Comparison of ENCODE assay signal across 21 mouse cellular contexts in the genomic region with DNA sequence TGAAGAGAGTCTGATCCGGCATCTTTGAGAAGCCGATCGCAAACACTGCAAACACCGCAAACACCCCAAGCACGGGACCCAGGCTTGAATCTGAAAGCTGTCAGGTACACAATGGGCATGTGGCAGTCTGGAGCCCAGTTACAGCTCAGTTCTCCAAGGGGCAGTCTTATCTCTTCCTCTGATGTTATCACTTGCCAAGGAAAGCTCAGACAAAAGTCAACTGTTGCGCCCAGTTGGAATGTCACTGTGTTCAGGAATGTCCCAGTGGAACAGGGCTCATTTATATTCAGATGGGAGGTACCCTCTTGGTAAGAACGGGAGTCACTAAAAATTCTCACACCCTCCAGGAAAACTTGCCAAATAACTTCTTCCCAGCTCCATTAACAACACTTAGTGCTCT.
A peak's percentile ranks its signal among the peaks of the same experiment; 100 is the strongest.
DNase-seq lines count a peak whose midpoint lies in the region; ATAC-seq and TF ChIP-seq lines count a peak whose summit lies in the region.
"Had no signal": no experiment of that assay in that cellular context is flagged by ENCODE, and none has a peak within 500 bp of the region (broad histone marks: within the 10 kb centered on the region; RNA-seq: fewer than 3 reads in every experiment).

No protein-coding gene starts in this region.

- H3K9me3 ChIP-seq in heart, embryonic 13.5 days, result no peaks in the 10 kb centered on the region
- no peaks in the 10 kb centered on the region for H3K9me3 ChIP-seq in kidney, embryonic 15.5 days (replicated peaks)
- no peaks in the 10 kb centered on the region for H3K9me3 ChIP-seq in lung, postnatal 0 days (ENCODE audit: low read length)
- H3K9me3 ChIP-seq in stomach, postnatal 0 days (ENCODE audit: control insufficient read depth, low read length), result no peaks in the 10 kb centered on the region
- H3K9me3 ChIP-seq: forebrain, embryonic 13.5 days; hindbrain, embryonic 13.5 days had no signal

- H3K9ac ChIP-seq in heart, embryonic 13.5 days, result no peak overlapping the region
- no peak overlapping the region for H3K9ac ChIP-seq in heart, adult 2 months (ENCODE audit: low read depth, low read length)
- H3K9ac ChIP-seq in kidney, embryonic 15.5 days, result no peak overlapping the region
- no peak overlapping the region for H3K9ac ChIP-seq in lung, postnatal 0 days (replicated peaks; ENCODE audit: low read depth)
- H3K9ac ChIP-seq in stomach, postnatal 0 days (ENCODE audit: low read length), result no peak overlapping the region
- H3K9ac ChIP-seq: forebrain, embryonic 13.5 days; hindbrain, embryonic 13.5 days had no signal

- no peak for TF ChIP-seq CTCF in heart, adult 2 months (IDR thresholded peaks at IDR 0.05)
- no peak for TF ChIP-seq CTCF in lung, postnatal 0 days (IDR thresholded peaks at IDR 0.05)
- TF ChIP-seq CTCF in stomach, postnatal 0 days (IDR thresholded peaks at IDR 0.05; ENCODE audit: low read depth), result no peak

- no peak overlapping the region for H3K4me3 ChIP-seq in heart, embryonic 13.5 days
- H3K4me3 ChIP-seq in heart, adult 2 months, result no peak overlapping the region
- no peak overlapping the region for H3K4me3 ChIP-seq in kidney, embryonic 15.5 days (replicated peaks)
- H3K4me3 ChIP-seq in lung, postnatal 0 days (ENCODE audit: low read depth, low read length), result no peak overlapping the region
- H3K4me3 ChIP-seq in stomach, postnatal 0 days (ENCODE audit: low read depth, low read length), result no peak overlapping the region
- H3K4me3 ChIP-seq: erythroblast, embryonic 14.5 days; forebrain, embryonic 13.5 days; hindbrain, embryonic 13.5 days had no signal

- H3K27me3 ChIP-seq in heart, embryonic 13.5 days (replicated peaks), result no peaks in the 10 kb centered on the region
- H3K27me3 ChIP-seq in heart, adult 2 months (ENCODE audit: control insufficient read depth, insufficient read depth, low read length), result no peaks in the 10 kb centered on the region
- H3K27me3 ChIP-seq in kidney, embryonic 15.5 days, result no peaks in the 10 kb centered on the region
- no peaks in the 10 kb centered on the region for H3K27me3 ChIP-seq in lung, postnatal 0 days (replicated peaks; ENCODE audit: insufficient read depth, low read length)
- no peaks in the 10 kb centered on the region for H3K27me3 ChIP-seq in stomach, postnatal 0 days (ENCODE audit: control insufficient read depth, insufficient read depth, low read length)
- H3K27me3 ChIP-seq: CH12.LX; forebrain, embryonic 13.5 days; hindbrain, embryonic 13.5 days had no signal

- H3K4me2 ChIP-seq in heart, embryonic 13.5 days, result no peak overlapping the region
- no peak overlapping the region for H3K4me2 ChIP-seq in kidney, embryonic 15.5 days
- no peak overlapping the region for H3K4me2 ChIP-seq in lung, postnatal 0 days (replicated peaks; ENCODE audit: low read depth, low read length)
- H3K4me2 ChIP-seq in stomach, postnatal 0 days (replicated peaks; ENCODE audit: low read depth), result no peak overlapping the region
- H3K4me2 ChIP-seq: forebrain, embryonic 13.5 days; hindbrain, embryonic 13.5 days; midbrain, embryonic 11.5 days had no signal

- no peak for DNase-seq in heart, adult 2 months
- no peak for DNase-seq in kidney, adult 18-20 months
- DNase-seq in lung, postnatal 0 days (ENCODE audit: low spot score), result peak; percentile 63
- no peak for DNase-seq in lung, adult 18-20 months
- DNase-seq in stomach, postnatal 0 days (ENCODE audit: low spot score), result no peak
- no peak for DNase-seq in urinary bladder, postnatal 10 days (ENCODE audit: low spot score)
- DNase-seq: adrenal gland, adult 8-10 months; cerebellum, adult 9-11 months; gastrocnemius, postnatal 14 days; liver; right cerebral cortex, postnatal 25 days; thymus, postnatal 14 days had no signal

- ATAC-seq in heart, embryonic 13.5 days (ENCODE audit: extremely low read depth, insufficient number of reproducible peaks, low FRiP score, low TSS enrichment), result no peak
- ATAC-seq in kidney, embryonic 15.5 days (replicated peaks; ENCODE audit: low FRiP score), result 0 out of 2 replicates have a peak, but pooled peaks have one; percentile 18
- ATAC-seq in lung, postnatal 0 days, result peak; percentile 63
- peak; percentile 42; the same call in 1 of the 2 replicates for ATAC-seq in stomach, postnatal 0 days (ENCODE audit: low FRiP score, low TSS enrichment)
- ATAC-seq: forebrain, embryonic 13.5 days; inflammation-experienced regulatory T-cells, adult 6 months had no signal

- peaks cover 22% of the 10 kb centered on the region; the same call in 1 of the 2 replicates for H3K36me3 ChIP-seq in heart, embryonic 13.5 days
- peaks cover 22% of the 10 kb centered on the region for H3K36me3 ChIP-seq in heart, adult 2 months (ENCODE audit: control insufficient read depth, insufficient read depth, low read length)
- no peaks in the 10 kb centered on the region for H3K36me3 ChIP-seq in kidney, embryonic 15.5 days
- H3K36me3 ChIP-seq in lung, postnatal 0 days (ENCODE audit: insufficient read depth, low read length), result no peaks in the 10 kb centered on the region
- no peaks in the 10 kb centered on the region for H3K36me3 ChIP-seq in stomach, postnatal 0 days (ENCODE audit: control insufficient read depth, insufficient read depth, low read length)
- H3K36me3 ChIP-seq: hindbrain, embryonic 13.5 days had no signal

- 56% methylated on average over 7 of the region's 7 CpGs for WGBS in heart, embryonic 13.5 days
- WGBS in heart, adult 2 months, result 57% methylated on average over 7 of the region's 7 CpGs
- 79% methylated on average over 7 of the region's 7 CpGs for WGBS in kidney, embryonic 15.5 days
- WGBS in lung, postnatal 0 days, result 46% methylated on average over 7 of the region's 7 CpGs
- WGBS in stomach, postnatal 0 days, result 60% methylated on average over 7 of the region's 7 CpGs

- no peak for TF ChIP-seq EP300 in heart, adult 2 months (IDR thresholded peaks at IDR 0.05; ENCODE audit: insufficient read depth, low read depth, low read length)
- peak; percentile 58 for TF ChIP-seq EP300 in lung, postnatal 0 days (IDR thresholded peaks at IDR 0.05)
- no peak for TF ChIP-seq EP300 in stomach, postnatal 0 days (optimal IDR thresholded peaks at IDR 0.05)

- H3K79me2 ChIP-seq in heart, adult 2 months (replicated peaks; ENCODE audit: control insufficient read depth, insufficient read depth, low read length), result peaks cover 1% of the 10 kb centered on the region; the same call in 1 of the 2 replicates

- no peak for TF ChIP-seq POLR2A in heart, adult 2 months (IDR thresholded peaks at IDR 0.05; ENCODE audit: insufficient read depth, low read depth, low read length)

- intact Hi-C loops in heart, adult 2 months (cut with DNase I), result loop anchor here (5.0 kb wide), 1 partner anchor 43 kb away; no protein-coding TSS in a partner anchor

- H3K4me1 ChIP-seq in heart, embryonic 13.5 days, result peaks cover 78% of the 10 kb centered on the region
- H3K4me1 ChIP-seq in heart, adult 2 months (ENCODE audit: control insufficient read depth, insufficient read depth, low read length), result peaks cover 27% of the 10 kb centered on the region
- peaks cover 10% of the 10 kb centered on the region; the same call in 1 of the 2 replicates for H3K4me1 ChIP-seq in kidney, embryonic 15.5 days
- peaks cover 17% of the 10 kb centered on the region; the same call in 1 of the 2 replicates for H3K4me1 ChIP-seq in lung, postnatal 0 days (ENCODE audit: insufficient read depth, low read depth, low read length)
- peaks cover 3% of the 10 kb centered on the region for H3K4me1 ChIP-seq in stomach, postnatal 0 days (replicated peaks; ENCODE audit: control insufficient read depth, insufficient read depth)
- H3K4me1 ChIP-seq: forebrain, embryonic 13.5 days; hindbrain, embryonic 13.5 days had no signal

- 0 out of 2 replicates have a peak overlapping the region, but pooled peaks have one; percentile 2 for H3K27ac ChIP-seq in heart, embryonic 13.5 days (replicated peaks)
- H3K27ac ChIP-seq in heart, adult 2 months, result no peak overlapping the region; the same call in 1 of the 2 replicates
- H3K27ac ChIP-seq in kidney, embryonic 15.5 days, result no peak overlapping the region
- H3K27ac ChIP-seq in lung, postnatal 0 days (ENCODE audit: low read length), result peak overlapping the region; percentile 68; the same call in 1 of the 2 replicates
- H3K27ac ChIP-seq in stomach, postnatal 0 days (replicated peaks), result no peak overlapping the region
- H3K27ac ChIP-seq: forebrain, embryonic 13.5 days; hindbrain, embryonic 13.5 days; kidney, postnatal 0 days had no signal

Comparison
In these comparisons a context has a peak if more than half of its experiments do, and no peak if none do; other contexts are left out.
1. H3K27ac ChIP-seq: peak in heart, embryonic 13.5 days (single experiment) and lung, postnatal 0 days (single experiment); none in heart, adult 2 months (single experiment), kidney, embryonic 15.5 days (single experiment) and stomach, postnatal 0 days (single experiment).